Mouse (Mus musculus): ENCODE measurements around the gene Stxbp1. TPM values are rescaled to one million over a fixed set of nuclear protein-coding genes. Genes with fewer than 3 reads are reported as not detected.
"Not testable (repeated sequence)": the region's sequence is repeated elsewhere in the genome, so short reads cannot be mapped to it uniquely, and the experiment has no call there.

The Stxbp1 gene
- total RNA-seq, 2 experiments from 2014 or later: 12.2 to 13.0 TPM

DNA sequence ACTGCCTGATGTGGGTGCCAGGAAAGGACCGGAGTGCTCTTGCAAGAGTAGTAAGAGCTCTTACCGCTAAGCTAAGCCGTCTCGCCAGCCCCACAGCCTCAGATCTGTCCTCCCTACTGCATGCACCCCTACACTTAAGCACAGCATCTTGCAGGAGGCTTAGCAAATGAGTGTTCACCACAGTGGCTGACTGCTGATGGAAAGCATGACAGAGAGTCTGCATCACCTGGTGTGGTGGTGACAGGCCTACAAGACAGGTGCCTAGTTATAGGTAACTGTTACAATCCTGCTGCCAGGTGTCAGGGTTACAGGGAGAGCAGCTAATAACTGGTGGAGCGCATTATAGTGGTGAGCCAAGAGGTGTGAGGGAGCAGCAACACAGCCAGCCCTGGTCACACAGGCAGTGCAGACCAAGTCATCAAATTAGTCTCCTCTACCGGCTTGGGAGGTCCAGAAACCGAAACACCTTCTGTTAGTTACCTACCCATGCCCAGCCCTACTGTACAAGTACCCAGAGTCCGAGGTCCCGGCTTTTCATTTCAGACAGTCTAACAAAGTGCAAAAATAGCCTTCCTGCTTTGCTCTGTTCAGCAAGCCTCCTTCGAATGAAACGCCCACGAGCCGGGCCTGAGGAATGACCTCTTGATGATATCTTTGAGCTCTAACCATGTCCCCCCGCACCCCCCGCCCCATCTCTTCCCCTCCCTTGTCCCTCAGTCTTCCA is 28.1 kb upstream of the Stxbp1 start:
- DNase-seq: peak in 1 of 2 experiments; percentile 47

DNA sequence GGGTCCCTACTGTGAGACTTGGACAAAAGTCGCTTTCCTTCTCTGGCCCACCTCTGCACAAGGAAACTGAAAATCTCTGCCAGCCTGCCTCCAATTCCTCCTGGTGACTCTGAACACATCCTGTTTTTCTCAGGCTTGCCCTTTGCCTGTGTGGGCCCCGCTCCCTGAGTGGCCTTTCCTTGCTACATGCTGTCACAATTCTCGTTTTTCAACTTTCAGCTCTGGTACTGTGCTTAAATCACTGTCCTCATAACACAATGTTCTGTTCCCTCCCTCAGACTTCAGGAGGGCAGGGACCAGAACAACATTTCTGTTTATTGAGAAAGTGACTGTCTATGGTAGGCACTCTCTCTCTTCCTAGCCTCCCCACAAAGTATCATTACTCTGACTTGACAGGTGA is 27.0 kb upstream of the Stxbp1 start:
- no peak for DNase-seq

DNA sequence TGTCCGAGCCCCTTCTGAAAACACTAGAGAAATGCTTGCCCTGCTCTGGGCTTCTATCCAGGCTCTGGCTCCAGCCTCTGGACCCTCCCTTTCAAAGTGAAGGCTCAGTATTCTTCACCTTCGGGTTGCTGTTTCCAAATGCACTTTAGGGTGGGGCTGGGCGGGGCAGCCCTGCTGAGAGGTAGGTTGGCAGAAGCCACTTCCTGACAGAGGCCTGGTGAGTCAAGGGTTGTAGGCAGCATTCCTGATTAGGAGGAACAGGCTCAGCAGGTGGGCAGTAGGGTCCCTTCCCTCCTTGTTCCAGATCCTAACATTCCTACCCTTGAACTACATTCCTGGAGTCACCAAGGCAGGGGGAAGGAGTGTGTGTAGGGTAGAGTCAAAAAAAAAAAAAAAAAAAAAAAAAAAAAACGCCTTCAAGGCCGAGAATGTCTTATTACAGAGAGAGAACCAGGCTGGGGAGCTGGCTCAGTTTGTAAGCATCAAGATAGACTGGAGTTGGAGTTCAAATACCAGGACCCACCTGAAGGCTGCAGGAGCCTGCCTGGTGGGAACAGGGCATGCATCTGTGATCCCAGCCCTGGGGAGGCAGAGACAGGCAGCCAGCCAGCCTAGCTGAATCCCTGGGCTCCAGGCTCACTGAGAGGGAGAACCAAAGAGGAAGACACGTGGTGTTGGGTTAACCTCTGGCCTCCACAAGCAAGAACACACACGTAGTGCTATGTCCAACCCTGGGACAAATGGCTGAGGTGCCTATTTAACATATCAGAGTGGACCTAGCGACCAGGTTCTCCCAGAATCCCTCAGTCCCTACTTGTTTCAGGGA is 23.4 kb upstream of the Stxbp1 start:
- no peak for DNase-seq

GRCm38 (mm10) chr2:32869721-32870274 is 22.8 kb upstream of the Stxbp1 start:
- no peak for DNase-seq

GRCm38 (mm10) chr2:32867354-32867753 is 20.3 kb upstream of the Stxbp1 start:
- DNase-seq: no peak

DNA sequence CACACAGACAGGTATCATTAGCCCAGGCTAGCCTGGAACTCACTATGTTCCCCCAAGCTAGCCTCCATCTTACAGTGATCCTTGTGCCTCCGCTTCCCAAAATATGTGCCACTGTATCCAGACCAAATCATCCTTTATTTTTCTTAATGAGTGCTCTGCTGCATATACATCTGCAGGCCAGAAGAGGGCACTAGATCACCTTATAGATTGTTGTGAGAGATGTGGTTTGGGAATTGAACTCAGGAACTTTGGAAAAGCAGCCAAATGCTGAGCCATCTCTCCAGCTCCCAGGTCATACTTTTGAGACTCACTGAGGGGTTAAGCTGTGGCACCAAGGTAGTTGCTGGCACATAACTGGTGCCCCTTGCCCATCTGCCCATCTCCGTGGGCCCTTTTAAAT is 17.7 kb upstream of the Stxbp1 start:
- DNase-seq: peak in 1 of 2 experiments; percentile 67

DNA sequence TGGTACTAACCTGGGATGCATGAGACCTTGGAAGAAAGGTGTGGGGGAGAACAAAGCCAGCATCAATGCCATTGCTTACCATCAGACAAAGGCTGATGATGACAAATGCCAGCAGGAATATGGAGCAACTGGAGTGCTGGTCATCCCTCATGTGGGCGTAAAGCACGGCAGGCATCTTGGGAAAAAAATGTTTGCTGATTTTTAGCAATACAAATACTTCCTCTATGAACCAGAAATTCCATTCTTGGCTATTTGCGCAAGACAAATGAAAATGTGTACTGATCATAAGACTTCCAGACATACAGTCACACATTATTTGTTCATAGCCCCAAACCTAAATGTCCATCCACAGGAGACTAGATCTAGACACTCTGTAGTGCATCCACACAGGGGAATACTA is 16.3 kb upstream of the Stxbp1 start:
- no peak for DNase-seq

DNA sequence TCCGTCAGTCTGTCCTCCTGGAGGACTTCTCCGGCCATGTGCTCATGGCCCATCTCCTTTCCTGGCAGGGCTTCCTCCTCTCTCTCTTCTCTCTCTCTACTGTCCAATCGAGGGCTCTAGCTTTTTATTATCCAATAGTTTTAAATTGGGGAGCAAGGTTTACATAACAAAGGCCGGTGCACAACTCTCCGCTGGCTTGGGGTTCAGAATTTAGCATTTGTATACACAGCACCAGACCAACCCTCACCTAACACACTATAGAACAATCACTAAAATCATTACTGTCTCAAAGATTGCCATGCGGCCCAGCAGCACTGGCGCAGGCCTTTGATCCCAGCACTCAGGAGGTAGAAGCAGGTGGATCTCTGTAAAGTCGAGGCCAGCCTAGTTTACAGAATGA is 13.8 kb upstream of the Stxbp1 start:
- DNase-seq: no peak

GRCm38 (mm10) chr2:32859622-32860012 is 12.6 kb upstream of the Stxbp1 start:
- no peak for DNase-seq

- peak; percentile 38 to 75 for DNase-seq
Observed at GRCm38 (mm10) chr2:32859010-32859621, 12.1 kb upstream of the Stxbp1 start.

DNA sequence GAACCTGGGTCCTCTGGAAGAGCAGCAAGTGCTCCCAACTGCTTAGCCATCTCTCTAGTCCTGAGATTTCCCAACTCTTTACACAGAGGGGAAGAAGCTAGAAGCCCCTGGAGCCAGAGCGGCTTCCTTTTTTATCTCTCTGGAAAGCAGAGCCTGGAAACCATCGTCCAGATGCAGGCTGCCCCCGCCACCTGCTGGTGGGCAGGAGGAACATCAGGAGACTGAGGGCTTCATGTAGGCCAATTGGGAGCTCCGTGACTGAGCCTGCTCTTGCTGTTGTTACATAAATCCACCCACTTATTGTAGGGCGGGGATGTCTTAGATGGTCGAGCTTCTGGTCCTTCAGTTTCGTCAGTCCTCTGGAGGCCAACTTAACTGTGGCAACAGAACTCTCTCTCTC is 10.5 kb upstream of the Stxbp1 start:
- DNase-seq: peak; percentile 86 to 88

- no peak for DNase-seq
Observed at GRCm38 (mm10) chr2:32855790-32856465, 8.9 kb upstream of the Stxbp1 start.

DNA sequence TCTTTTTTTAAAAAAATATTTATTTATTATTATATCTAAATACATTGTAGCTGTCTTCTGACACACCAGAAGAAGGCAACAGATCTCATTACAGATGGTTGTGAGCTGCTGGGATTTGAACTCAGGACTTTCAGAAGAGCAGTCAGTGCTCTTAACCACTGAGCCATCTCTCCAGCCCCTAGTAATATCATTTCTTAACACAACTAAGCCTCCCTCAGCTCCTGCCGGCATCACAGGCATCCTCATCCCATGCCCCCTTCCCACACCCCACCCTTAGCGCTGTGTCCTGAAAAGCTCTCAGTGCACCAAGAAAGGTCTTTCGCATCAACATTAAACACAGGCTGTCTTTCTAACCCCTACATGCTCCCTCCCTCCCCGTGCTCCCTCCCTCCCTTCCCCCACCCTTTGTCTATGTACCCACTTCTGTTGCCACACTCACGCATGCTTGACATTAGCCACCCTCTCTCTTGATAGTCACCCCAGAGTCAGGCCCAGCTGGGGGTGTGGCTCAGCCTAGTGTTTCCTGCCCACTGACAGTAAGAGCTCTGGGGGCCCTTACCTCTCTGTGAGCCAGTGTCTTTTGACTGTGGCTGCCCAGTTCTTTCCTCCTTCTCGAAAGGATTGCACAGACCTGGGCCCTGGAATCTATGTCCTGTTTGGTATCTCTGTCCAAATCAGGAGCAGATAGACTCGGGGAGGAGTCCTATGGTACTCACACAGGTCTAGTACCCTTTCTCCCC is 8.2 kb upstream of the Stxbp1 start:
- no peak for DNase-seq

DNA sequence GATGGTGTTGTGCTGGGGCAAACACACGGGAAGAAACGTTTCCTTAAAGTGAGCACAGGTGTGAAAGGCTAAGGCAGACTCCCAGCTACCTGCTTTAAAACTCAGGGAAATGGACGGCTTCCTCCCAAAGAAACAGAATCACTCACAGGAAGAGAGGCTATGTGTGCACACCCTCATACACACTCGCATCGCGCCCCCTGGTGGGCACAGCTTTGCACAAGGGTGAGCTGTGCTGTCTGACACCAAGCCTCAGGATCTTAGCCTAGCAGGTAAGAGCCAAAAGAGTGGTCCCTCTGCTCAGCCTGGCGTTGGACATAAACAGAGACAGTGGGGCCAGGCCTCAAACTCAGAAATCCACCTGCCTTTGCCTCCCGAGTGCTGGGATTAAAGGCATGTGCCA is 7.2 kb upstream of the Stxbp1 start:
- peak; percentile 86 to 96 for DNase-seq

DNA sequence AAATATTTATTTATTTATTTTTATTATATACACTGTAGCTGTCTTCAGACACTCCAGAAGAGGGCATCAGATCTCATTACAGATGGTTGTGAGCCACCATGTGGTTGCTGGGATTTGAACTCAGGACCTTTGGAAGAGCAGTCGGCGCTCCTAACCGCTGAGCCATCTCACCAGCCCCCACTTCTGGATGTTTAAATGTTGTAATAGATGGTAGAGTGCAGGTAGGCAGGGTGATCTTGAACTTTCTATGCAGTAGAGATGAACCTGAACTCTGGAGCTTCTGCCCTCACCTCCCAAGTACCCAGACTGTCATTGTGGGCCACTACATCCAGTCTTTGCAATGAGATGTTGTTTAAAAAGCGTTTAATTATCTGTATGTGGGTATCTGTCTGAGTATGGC is 6.7 kb upstream of the Stxbp1 start:
- DNase-seq: not testable (repeated sequence)

GRCm38 (mm10) chr2:32852156-32852555 is 5.1 kb upstream of the Stxbp1 start:
- no peak for DNase-seq

- no peak for DNase-seq
Observed at GRCm38 (mm10) chr2:32847468-32847821, 400 bp upstream of the Stxbp1 start.

GRCm38 (mm10) chr2:32846101-32846804 is 792 bp downstream of the Stxbp1 start:
- DNase-seq: peak; percentile 68 to 80

DNA sequence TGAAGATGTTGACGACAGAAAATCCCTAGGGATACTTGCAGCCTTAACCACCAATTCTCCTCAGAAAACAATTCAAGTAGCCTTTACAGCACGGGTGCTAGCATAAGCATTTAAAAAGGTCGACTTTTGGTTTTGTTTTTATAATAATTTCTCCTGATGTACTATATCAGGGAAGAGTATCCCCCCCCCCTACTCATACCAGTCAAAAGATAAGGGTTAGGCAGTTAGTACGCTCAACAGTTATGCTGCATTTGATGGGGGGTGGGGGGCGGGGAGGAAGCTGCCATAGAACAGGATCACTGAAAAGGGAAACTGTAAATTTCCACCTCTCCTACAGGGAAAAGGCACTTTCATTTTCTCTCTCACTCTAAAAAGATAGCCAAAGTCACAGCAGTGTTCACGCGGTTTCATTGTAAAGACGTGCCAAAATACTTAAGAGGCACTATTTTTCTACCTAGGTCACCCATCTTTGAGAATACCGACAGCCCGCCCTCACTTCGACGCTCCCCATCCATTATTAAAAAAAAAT is 1.4 kb downstream of the Stxbp1 start:
- no peak for DNase-seq

- DNase-seq: no peak
Observed at GRCm38 (mm10) chr2:32842558-32842957, 4.5 kb downstream of the Stxbp1 start.

GRCm38 (mm10) chr2:32841099-32841498 is 5.9 kb downstream of the Stxbp1 start:
- DNase-seq: peak; percentile 34 to 52
